Mouse (Mus musculus) forebrain, embryonic 12.5 days (tissue): ENCODE measurements around the gene Gm13306. TPM values are rescaled to one million over a fixed set of nuclear protein-coding genes. Genes with fewer than 3 reads are reported as not detected.
"Not testable (repeated sequence)": the region's sequence is repeated elsewhere in the genome, so short reads cannot be mapped to it uniquely, and the experiment has no call there.

Experiments
- ATAC-seq: fragments of 200-750 bp; cut with Nextera tagmentation; 2 replicates; pipeline ENCODE4 v1.8.0; 2017; ENCODE audit warnings: moderate TSS enrichment; ENCODE audit not compliant: low FRiP score
- H3K27ac ChIP-seq: fragments of 300-500 bp; sonication (generic); 2 replicates; pipeline ENCODE4 v1.5.1; 2016; ENCODE audit warnings: mild to moderate bottlenecking
- H3K27me3 ChIP-seq: fragments of 300-500 bp; sonication (generic); 2 replicates; pipeline ENCODE4 v1.6.1; 2016; ENCODE audit warnings: mild to moderate bottlenecking
- H3K36me3 ChIP-seq: fragments of 300-500 bp; sonication (generic); replicated peaks from 2 replicates; pipeline ENCODE4 v1.6.1; 2016; ENCODE audit warnings: mild to moderate bottlenecking
- H3K4me1 ChIP-seq: fragments of 300-500 bp; sonication (generic); 2 replicates; pipeline ENCODE4 v1.6.1; 2016
- H3K4me2 ChIP-seq: fragments of 300-500 bp; sonication (generic); 2 replicates; pipeline ENCODE4 v1.6.1; 2016; ENCODE audit warnings: mild to moderate bottlenecking, moderate library complexity
- H3K4me3 ChIP-seq: fragments of 300-500 bp; sonication (generic); replicated peaks from 2 replicates; pipeline ENCODE4 v1.5.1; 2016; ENCODE audit warnings: mild to moderate bottlenecking
- H3K9ac ChIP-seq: fragments of 300-500 bp; sonication (generic); 2 replicates; pipeline ENCODE4 v1.6.1; 2016; ENCODE audit warnings: mild to moderate bottlenecking
- H3K9me3 ChIP-seq: fragments of 300-500 bp; sonication (generic); 2 replicates; pipeline ENCODE4 v1.6.1; 2016
- WGBS: fragments of 180-500 bp; shearing (Covaris S2); methylation state at CpG from one replicate; pipeline ENCODE4 v1.1.7; 2016; 5-methylcytosine and 5-hydroxymethylcytosine counted together
- polyA plus RNA-seq: library from polyadenylated mRNA; unstranded; fragments of >200 nt; fragmentation: Nextera tagmentation; extraction: Ambion mirVana; gene quantifications from 2 replicates; pipeline ENCODE4 v1.2.1, GENCODE M21; 2016

The Gm13306 gene
- polyA plus RNA-seq: not detected in 2 replicates

DNA sequence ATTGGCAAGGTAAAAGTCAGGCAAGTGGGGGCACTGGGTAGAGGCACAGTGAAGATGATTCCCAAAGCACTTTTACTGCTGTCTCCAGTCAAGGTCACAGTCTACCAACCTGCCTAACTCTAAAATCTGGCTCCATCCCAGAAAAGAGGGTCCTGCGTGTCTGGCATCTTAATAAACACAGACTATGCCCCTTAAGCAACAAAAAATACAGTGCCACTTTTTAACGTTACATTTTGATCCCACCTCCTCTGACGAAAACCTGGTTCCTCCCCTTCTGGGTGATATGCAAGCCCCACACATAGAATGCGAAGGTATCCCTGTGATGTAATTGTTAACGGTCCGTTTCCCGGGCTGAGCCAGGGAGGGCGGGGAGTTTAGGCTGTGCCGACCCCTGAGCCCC is at the start of gene Gm13306:
Gene Gm13306 (plus strand): TSS at position 301 of the 400 bp plus-strand sequence.
- no CpG with 5 or more reads among the region's 9 CpGs for WGBS

DNA sequence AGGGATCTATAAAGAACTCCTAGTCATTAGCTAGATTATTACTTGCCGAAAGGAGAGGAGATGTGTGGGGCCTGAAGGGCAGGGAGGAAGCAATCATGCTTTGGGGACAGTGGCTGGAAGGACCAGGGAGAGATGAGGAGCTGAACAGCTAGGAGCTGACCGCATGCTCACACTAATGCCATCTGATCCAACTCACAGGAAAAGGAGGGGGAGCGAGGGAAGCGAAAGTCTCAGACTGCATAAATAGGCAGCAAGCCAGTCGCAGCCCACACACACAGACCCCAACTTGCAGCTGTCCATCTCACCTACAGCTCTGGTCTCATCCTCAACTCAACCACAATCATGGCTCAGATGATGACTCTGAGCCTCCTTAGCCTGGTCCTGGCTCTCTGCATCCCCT is 38.7 kb upstream of the Gm13306 start, which contains the start of gene Gm13304:
Gene Gm13304 (plus strand): TSS at position 301 of the 400 bp plus-strand sequence.
- no CpG with 5 or more reads among the region's 5 CpGs for WGBS
- not testable (repeated sequence) for H3K27me3 ChIP-seq, H3K27ac ChIP-seq, H3K4me3 ChIP-seq, H3K4me1 ChIP-seq, H3K9me3 ChIP-seq, H3K9ac ChIP-seq, ATAC-seq, H3K4me2 ChIP-seq, H3K36me3 ChIP-seq

More for the DNA sequence above, at the start of gene Gm13306:
- ATAC-seq, H3K4me3 ChIP-seq, H3K9me3 ChIP-seq, H3K27ac ChIP-seq, H3K27me3 ChIP-seq, H3K36me3 ChIP-seq, H3K9ac ChIP-seq, H3K4me1 ChIP-seq, H3K4me2 ChIP-seq: not testable (repeated sequence)

DNA sequence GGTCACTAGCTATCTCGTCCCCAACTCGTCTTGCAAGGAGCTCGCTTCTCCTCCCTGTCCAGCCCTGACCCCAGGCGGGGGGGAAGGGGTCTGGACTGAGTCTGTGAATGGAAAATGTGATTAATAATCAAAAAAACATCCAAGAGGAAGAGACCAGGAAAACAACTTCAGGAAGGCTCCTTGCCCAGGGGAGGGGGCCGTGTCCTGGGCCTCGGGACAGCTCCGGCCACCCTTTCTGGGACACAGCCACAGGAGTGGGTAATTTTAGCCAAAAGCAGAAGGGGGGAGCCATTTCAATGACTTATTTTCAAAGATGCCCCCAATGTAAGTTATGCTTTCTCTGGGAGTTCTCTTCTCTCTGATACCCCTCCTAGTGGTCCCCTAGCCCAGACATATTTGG is 15.3 kb downstream of the Gm13306 start, which contains the start of gene Gm13305:
Gene Gm13305 (minus strand): TSS at position 101 of the 400 bp plus-strand sequence.
- not testable (repeated sequence) for H3K4me3 ChIP-seq, H3K9me3 ChIP-seq, H3K4me2 ChIP-seq, H3K27ac ChIP-seq, H3K36me3 ChIP-seq, H3K4me1 ChIP-seq, ATAC-seq, H3K27me3 ChIP-seq, H3K9ac ChIP-seq
- no CpG with 5 or more reads among the region's 7 CpGs for WGBS

DNA sequence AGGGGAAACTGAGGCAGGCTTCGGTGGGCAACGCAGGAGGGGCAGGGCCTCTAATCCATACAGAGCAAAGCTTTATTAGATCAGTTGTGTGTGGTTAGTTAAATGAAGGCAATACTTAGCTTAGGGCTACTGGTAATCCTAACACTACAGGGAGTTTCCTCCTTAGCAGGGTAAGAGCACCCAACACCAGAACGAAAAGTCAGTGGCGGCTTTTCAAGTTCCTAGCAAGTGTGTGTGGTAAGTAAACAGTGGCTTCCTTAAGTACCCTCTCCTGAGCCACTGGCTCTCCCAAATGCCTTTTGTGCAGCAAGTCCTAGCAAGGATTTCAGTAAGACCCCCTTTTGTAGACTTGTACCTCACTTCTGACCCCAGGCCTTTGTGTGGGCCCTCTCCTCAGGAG is 25.0 kb downstream of the Gm13306 start:
- not testable (repeated sequence) for H3K27me3 ChIP-seq, H3K4me3 ChIP-seq, H3K36me3 ChIP-seq, H3K4me2 ChIP-seq, H3K27ac ChIP-seq, H3K9me3 ChIP-seq, H3K9ac ChIP-seq, H3K4me1 ChIP-seq, ATAC-seq
- WGBS: no CpG with 5 or more reads among the region's 4 CpGs

DNA sequence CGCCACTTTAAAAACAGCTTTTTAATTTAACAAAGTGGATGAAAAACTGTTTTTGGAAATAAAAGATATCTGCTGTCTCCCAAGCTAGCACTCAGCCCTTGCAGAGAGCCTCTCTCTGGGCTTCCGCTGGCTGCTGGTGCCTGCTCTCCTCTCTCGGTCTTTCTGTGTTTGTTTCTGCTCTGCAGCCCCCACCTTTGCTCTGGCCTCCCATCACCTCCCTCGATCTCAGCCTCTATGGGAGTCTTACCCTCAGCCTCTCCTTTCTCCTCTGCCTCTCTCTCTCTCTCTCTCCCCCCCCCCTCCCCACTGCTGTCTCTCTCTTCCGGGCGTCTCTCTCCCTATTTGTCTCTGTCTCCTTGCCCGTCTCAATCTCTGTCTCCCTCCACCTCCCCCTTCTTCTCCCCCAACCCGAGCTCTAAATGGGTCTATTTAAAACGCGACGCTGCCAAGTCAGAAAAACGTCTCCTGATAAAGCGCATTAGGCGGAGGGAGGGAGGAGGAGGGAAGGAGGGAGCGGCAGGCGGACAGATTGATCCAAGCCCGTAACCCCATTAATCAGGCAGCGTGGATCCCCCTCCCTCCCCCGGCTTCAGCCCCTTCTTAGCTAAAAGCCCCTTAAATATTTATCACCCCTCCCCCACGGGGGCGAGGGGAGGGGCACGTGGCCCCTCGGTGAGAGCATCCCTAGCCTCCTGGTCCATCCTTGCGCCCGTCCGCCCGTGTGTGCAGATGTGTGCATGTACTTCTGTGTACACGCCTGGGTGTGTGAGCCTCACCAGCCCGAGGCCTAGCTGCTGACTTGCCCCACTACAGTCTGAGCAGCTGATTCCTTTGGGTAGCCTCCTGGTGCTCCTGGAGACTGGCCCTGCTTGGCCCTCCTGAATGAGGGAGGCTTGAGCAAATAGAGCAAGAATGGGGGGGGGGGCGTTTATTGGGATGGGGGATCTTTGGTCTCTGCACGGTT is 30.3 kb downstream of the Gm13306 start:
- not testable (repeated sequence) for H3K4me3 ChIP-seq, H3K4me1 ChIP-seq, H3K4me2 ChIP-seq, H3K9ac ChIP-seq, H3K36me3 ChIP-seq, H3K9me3 ChIP-seq, H3K27ac ChIP-seq, H3K27me3 ChIP-seq
- peak; percentile 71; the same call in 1 of the 2 replicates for ATAC-seq
- WGBS: no CpG with 5 or more reads among the region's 31 CpGs

DNA sequence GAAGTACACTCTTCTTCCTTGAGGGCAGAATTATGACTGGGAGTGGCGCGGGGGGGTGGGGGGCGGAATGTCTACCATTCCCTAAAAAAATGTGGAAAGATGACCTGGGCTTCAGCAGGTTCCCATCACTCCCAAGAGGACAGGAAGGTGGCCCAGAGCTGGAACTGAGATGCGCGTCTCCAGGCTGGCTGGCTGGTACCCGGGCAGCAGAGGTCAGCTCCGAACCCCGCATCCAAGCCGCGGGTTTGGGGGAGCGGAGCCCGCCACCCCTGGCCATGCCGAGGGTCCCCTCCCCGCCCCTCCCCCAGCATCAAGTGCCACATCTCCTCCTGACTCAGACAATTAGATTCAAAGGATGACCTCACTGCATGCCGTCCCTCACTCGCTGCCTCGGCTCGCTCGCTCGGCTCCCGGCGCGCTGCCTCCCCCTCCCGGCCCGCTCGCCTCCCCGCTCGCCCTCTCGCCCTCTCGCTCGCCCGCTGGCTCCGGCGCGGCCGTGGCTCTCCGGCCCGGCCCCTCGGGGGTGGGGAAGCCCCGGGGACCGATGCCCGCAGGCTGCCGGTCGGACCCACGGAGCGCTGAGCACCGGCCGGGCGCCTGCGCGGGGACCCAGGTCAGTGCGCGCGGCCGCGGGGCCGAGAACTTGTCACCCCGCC is 31.2 kb downstream of the Gm13306 start:
- H3K27ac ChIP-seq, H3K4me3 ChIP-seq, H3K9ac ChIP-seq, H3K4me1 ChIP-seq, H3K27me3 ChIP-seq, H3K4me2 ChIP-seq, H3K9me3 ChIP-seq, H3K36me3 ChIP-seq: not testable (repeated sequence)
- WGBS: no CpG with 5 or more reads among the region's 58 CpGs
- peak; percentile 77 for ATAC-seq

DNA sequence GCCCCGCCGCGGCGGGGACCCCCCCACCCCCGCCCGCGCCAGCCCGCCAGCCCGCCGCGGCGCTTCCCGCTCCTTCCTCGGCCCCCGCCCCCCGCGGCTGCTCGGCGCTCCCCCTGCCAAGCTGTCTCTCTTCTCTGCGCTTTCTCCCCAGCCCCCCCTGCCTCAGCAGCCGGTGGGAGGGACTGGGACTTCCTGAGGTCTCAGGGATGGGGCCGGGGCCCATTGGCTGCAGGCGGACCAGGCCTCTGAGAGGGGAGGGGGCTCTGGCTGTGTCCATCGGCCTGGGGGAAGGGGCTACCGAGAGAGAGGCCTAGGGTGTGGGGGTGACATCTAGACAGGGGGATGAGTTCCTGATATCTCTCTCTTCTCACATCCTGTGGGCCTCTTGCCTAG is 31.7 kb downstream of the Gm13306 start:
- H3K4me1 ChIP-seq, H3K9me3 ChIP-seq, H3K27me3 ChIP-seq, H3K9ac ChIP-seq, H3K4me2 ChIP-seq, H3K27ac ChIP-seq, H3K36me3 ChIP-seq, H3K4me3 ChIP-seq: not testable (repeated sequence)
- ATAC-seq: peak; percentile 70
- no CpG with 5 or more reads among the region's 25 CpGs for WGBS

Other genes starting within 250 kb of the Gm13306 start
- gene Gm21541, start 249.8 kb upstream of the Gm13306 start, polyA plus RNA-seq: 2.0 TPM in 1 of 2 replicates, not detected in the other
- 4.4 and 5.4 TPM in 2 replicates for gene Gm20878, start 211.9 kb upstream of the Gm13306 start, polyA plus RNA-seq
- not detected in 2 replicates for gene Fam205a4, start 187.4 kb upstream of the Gm13306 start, polyA plus RNA-seq
- 0.37 and 0.49 TPM in 2 replicates for gene Gm21093, start 118.7 kb upstream of the Gm13306 start, polyA plus RNA-seq
- not detected in 2 replicates for gene Gm3893, start 62.2 kb upstream of the Gm13306 start, polyA plus RNA-seq
- gene Gm13304, start 38.6 kb upstream of the Gm13306 start, polyA plus RNA-seq: 0.57 TPM in 1 of 2 replicates, not detected in the other
- not detected in 2 replicates for gene Gm13305, start 15.2 kb downstream of the Gm13306 start, polyA plus RNA-seq
- gene Gm10600, start 87.2 kb downstream of the Gm13306 start, polyA plus RNA-seq: not detected in 2 replicates
- not detected in 2 replicates for gene Ccl21b, start 102.3 kb downstream of the Gm13306 start, polyA plus RNA-seq
- not detected in 2 replicates for gene Gm21953, start 140.8 kb downstream of the Gm13306 start, polyA plus RNA-seq
- gene Fam205a3, start 164.9 kb downstream of the Gm13306 start, polyA plus RNA-seq: 0.08 and 0.10 TPM in 2 replicates